Mouse (Mus musculus) cortical plate, adult 2 months (tissue): ENCODE results near the gene Pax7.
A peak's percentile ranks its signal among the peaks of the same experiment; 100 is the strongest.

Source experiments
- CTCF ChIP-seq: fragments of 200-500 bp; IDR thresholded peaks from 2 replicates; pipeline ENCODE4 v1.5.1; 2011; ENCODE audit warnings: mild to moderate bottlenecking, control low read depth, low read length; ENCODE audit not compliant: insufficient read depth; ENCODE audit errors: extremely low read depth
- POLR2A ChIP-seq: fragments of 200-500 bp; IDR thresholded peaks from 2 replicates; pipeline ENCODE4 v1.6.1; 2011; ENCODE audit warnings: mild to moderate bottlenecking, low read length, control low read depth; ENCODE audit not compliant: insufficient read depth; ENCODE audit errors: extremely low read depth

GRCm38 (mm10) chr4:139877269-139877668, 43.9 kb upstream of the Pax7 start:
- TF ChIP-seq POLR2A = no peak
- peak; percentile 96 for TF ChIP-seq CTCF
